Mouse (Mus musculus) c-Kit-negative CD71-positive TER-119-positive erythroid progenitor cells, embryonic 14.5 days (primary cell): Measurements from ENCODE around the gene Lysmd2.
"Not testable (repeated sequence)": the region's sequence is repeated elsewhere in the genome, so short reads cannot be mapped to it uniquely, and the experiment has no call there.

Experiments used
- DNase-seq: peaks from one replicate; pipeline ENCODE4 v3.0.0-alpha.2; 2013; ENCODE audit warnings: low read depth, low spot score

Gene Lysmd2

DNA sequence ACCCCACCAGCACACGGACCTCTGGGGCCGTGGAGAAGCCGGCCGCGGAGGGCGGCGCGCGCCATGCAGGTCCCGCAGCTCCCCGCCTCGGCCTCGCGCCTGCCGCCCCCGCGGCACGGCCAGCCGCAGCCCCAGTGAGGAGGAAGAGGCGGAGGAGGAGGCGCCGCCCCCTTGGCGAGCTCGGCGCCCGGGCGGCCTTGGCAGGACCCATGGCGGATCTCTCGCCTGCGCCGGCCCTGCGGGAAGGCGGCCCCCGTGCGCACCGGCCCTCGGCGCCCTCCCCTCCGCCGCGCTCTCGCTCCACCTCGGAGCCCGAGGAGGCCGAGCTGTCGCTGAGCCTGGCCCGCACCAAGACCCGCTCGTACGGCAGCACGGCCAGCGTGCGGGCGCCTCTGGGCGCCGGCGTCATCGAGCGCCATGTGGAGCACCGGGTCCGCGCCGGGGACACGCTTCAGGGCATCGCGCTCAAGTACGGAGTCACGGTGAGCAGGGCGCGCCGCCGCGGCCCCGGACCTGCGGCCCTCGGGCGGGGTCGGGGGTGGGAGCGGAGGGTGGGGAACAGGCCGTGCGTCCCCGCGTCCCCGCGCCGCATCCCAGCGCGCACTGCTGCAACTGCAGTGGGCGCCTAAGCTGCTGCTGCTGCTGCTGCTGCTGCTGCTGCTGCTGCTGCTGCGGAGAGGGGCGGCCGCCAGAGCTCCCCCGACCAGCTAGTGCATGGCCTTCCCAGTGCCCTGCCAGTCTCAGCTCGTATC lies at the start of gene Lysmd2:
Lysmd2 (plus strand) TSS at position 186 of the 752 bp plus-strand sequence.
- no peak for DNase-seq

DNA sequence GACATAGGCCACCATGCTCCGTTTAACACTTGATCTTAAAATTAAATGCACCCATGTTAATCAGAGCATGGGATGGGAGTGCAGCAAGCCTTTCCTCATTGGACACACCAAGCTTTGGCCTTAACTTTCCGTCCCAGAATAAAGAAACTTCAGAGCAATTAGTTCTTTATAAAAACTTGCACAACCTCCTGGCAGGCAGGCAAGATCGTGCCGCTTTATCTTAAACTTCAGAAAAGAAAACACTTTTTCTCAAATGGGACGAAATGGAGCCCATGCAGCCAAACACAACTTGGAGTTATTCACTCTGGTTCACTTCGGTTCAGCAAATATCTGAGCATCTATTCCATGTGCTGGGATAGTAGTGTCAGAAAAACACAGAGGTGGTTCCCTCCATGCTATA lies 46.2 kb upstream of the Lysmd2 start:
- no peak for DNase-seq

DNA sequence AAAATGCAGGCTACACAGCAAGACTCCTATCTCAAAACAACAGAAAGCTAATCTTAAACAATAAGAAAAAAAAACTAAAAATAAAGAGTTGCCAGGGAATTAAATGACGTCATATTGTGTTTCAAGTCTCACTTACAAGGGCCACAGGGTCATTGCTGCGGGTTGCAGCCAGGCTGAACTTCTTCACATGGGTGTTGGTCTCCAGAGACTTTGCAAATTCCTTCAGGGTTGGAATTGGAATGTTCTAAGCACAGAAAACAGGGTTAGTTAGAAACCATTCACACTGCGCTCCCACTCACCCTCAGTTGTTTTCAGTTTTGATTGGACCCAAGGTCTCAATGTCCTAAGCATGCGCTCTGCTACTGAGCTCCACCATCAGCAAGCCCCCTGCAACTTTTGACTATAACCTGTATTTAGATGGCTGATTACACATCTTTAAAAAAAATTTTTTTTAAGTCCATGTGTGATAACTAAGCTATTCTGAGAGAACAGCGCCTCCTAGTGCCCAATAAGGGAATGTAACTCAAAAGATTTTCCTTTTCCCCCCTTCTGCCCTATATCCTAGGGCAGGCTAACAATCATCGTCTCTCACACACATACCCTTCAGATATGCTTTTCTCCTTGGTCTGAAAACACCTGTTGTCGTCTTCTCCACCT lies 43.7 kb upstream of the Lysmd2 start:
- peak; percentile 37 for DNase-seq

DNA sequence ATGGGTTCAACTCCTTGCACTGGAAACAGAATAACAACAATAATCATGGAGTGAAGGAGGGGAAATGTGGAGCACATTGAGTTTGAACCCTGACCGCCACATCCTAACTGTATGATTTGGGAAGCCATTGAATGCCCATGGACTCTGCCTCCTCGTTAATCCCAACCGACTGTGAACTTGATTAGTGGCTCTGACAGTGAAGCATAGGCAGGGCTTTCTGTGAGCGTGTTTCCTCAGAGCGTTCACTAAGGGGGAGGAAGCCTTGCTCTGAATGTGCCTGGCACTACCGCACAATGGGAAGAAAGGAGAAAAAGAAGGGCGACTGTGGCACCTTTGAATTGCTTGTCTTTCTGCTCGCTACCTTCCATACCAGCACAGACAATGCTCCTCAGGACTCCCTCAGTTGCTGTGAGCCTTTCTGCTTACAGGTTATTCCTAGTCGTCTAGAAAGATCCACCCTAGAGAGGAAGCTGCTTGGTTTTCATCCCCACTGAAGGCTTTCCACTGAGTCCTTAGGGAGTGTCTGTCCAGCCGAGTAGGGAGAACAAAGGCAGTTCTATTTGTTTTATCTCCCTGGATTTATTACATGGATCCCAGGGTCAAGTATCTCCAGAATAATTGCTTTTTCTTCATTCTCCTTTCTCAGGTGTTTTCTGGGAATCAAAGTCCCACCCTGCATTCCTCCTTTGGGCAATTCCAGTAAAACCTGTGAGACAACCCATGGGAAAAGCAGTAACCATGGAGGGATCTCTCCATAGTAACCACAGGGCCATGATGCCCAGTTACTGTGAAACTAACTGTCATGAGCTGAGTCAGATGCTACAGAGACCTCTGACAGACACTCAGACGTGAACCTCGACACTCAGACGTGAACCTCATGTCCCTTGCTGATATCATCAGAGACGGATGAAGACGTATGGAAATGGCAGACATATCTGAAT lies 35.4 kb upstream of the Lysmd2 start:
- DNase-seq: no peak

DNA sequence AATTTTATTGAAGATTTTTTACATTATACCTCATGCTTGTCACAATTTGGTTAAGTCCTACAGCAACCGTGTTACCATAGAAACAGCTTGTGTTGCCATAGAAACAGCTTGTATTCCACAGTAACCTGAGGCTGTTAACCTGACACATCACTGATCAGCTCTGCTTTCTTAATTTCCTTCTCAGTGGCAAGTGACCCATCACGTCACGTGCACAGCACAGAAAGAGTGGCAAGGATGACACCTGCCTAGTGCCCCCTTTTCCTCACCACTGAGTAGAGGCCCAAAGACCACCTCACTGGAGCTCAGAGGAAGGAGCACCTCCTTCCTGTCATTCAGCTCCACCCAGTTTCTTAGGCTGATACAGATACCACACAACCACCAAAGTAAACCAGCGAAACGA lies 32.1 kb upstream of the Lysmd2 start:
- DNase-seq: no peak

DNA sequence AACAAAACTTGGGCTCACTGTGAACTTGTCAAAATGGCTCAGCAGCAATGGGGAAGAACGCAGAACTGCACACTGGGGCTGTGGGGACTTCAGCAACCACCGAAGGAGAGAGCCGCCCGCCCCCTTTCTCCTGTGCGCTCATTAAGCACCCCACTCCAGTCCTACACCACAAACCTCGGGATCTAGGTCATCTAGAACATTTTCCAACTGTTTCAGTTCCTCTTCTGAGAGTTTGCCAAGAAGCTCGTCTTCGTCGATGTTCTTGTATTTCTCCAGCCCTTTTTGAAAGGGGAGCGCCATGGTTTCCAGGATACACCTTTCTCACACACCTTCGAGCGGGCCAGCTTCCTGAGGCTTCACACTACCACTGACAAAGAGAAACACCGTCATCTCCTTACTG lies 28.5 kb upstream of the Lysmd2 start:
- no peak for DNase-seq

DNA sequence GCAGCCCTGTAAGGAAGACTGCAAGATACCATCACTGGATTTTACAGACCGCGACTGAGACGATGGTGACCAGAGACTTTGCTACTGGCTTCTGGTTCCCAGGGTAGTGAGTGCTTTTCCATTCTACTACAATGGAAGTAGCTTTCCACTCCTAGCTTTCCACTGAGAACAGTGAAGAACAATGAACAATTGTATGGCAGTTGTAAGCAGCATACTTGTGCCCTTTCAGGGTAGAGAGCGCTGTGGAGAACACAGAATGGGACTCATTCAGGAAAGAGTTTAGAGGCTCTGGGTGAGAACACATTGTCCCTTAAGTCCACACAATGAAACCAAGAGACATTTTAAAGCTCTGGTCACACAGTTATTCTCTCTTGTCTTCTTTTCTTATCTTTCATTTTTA lies 27.9 kb upstream of the Lysmd2 start:
- DNase-seq: no peak

DNA sequence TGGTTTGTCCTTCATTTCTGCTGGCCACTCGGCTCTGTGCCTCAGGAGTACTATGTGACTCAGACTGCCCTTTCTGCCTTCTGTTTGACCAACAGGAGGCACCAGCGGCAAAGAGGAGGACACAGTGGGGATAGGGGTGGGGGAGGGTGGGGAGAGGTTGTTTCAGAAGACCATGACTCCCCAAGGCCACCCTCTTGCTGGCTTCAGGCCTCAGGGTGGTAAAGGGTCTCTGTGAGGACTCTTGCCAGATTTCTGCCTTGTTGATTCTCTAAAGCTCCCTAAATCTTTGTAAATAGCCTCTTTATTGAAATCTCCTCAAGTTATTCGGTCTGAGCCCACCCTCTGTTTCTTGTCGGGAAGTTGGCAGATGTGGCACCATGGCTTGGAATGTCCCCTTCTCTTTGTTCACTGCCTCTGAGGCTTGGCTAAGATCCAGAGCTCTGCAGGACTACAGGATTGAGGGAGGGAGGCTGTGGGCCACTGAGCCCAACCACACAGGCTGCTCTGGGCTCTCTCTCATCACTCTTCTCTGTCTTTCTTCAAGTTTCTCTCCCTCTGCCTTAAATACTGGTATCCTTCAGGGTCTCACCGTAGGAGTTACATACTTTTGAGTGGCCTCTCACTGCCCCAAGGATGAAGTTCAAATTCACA lies 26.2 kb upstream of the Lysmd2 start:
- DNase-seq: no peak

DNA sequence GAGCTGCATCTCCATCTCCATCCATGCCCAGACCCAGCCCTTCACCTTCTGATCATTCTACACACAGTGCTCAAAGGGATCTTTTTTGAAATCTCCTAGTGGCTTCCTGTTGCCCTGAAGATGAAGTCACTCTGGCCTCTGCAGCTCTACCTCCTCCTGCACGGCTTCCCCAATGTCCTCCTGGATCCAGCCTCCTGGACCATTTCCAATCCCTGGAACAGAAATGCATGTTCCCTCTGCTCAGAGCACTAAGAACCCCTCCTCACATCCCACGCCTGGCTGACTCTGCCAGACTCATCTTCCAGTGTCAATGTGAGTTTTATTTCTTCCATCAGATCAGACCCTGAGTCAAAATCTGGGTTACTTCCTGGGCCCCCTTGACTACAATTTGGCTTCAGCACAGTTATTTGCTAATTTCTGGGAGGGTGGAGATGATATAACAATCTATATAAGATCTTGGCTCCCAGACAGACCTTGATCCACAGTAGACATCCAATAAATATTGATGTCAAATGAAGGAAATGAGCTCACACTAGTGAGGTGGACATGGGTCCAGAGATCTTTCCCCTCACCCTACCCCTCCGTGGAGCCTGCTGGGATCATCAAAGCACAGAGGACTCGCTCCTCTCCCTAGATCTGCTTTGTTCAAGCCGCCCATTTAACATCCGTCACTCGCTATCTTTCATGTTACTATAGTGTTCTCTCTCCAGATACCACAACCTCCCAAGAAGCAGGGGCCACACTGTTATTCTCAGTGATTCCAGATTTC lies 25.2 kb upstream of the Lysmd2 start:
- DNase-seq: no peak

DNA sequence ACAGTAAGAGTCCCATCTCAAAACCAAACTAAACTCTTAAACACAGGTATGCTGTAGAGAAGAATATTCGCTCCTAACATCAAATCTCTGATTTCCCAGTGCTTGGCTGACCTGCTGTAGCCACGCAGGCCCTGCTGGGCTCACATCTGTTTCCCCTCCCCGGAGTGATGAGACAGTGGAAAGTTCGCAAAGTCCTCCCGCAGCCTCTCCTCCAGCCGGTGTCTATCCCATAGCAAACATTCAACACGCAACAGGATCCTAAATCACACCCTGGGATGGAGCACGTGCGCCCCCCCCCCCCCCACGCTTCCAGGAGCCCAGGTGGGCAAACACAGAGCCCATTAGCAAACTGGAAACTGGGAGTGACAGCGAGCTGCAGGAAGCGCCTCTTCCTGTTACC lies 24.0 kb upstream of the Lysmd2 start:
- DNase-seq: no peak

DNA sequence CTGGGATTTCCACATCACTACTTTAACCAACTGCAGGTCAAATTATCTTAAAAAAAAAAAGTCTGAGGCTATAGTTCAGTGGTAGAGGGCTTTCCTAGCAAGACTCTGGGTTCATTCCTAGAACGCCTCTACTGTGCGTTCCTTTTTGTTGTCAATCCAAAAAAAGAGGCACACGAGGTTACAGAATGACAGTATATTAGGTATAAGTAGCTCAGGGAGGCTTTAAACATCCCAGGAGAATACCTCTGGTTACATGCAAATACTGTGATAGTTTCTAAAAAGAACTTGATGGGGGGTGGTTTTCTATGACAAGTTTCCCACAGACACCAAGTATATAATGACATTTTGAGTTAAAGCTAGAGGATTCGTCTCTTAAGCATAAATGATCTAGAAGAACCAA lies 18.0 kb upstream of the Lysmd2 start:
- DNase-seq: no peak

DNA sequence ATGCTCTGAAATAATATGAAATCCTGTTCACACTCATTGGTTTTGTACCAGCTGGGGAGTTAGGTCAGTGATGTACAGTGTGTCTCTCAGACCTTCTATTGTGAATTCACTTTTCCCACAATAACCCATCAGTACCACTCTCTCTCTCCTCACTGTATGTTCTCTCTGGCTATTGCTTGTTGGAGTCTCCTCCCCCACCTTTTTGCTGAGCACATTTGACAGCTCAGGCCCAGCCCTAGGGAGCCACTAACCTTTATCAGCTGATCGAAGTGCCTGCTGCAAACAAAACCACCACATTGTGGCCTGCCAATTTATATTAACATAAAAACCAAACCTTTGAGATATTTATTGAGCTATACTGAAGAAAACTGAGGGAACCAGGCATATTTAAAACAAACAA lies 16.0 kb upstream of the Lysmd2 start:
- no peak for DNase-seq

DNA sequence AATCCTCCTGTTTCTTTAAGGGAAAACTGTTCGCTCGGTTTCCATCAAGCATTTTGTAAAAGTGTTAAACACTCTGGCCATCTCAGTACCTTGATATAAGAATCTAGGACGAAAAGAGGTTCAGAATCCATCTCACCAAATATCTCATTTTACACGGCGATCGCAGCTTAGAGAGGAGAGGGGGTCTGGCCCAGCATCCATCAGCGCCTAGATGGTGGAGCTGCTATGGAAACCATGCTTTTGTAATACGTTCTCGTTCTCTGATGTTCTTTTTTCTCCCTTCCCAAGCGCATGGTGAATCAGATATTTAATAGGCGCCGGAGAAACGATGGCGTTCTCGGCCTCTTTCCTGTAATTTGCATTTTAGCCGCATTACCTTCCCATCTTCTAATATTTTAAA lies 15.6 kb upstream of the Lysmd2 start:
- DNase-seq: no peak

DNA sequence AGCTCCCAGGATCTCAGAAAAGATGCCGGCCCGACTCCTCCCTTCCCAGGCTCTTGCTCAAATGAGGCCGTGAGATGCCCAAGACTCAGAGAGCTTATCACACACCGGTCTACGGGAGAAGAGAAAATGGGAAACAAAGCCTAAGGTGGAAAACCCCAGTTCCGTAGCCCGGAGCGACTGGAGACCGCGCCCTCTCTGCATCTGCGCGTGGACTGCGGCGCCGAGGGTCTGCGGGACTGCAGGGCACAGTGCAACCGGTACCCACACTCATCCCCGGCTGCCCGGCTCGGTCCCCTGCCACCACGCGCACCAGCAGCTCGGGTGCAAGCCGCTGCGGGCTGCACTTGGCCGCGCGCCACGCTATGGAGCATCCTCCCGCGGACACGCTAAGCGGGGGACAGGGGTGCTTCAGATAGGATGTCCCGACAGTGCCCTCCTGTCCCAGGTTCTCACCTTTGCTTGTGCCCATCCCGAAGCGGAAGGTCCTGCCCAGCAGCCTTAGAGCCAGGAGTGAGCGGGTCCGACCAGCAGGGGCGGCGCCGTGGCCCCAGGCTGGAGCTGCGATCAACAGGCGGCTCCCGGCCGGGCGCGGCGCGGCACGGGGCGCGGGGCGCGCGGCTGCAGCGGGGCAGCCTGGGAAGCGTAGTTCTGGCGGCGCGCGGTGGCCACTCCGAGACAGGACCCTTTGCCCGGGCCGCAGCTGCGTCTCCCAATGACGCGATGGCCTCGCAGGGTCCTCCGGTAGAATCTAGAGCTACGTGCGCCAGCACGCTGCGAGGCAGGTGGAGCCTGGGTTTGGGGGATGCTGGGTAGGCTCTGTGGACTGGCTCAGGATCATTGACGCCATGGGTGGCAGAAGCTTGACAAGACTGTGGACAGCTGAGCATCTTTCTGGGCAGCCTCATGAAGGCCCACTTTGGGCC lies 14.7 kb upstream of the Lysmd2 start, which contains the start of gene Tmod2:
Tmod2 (minus strand) TSS at position 755 of the 923 bp plus-strand sequence.
- no peak for DNase-seq

DNA sequence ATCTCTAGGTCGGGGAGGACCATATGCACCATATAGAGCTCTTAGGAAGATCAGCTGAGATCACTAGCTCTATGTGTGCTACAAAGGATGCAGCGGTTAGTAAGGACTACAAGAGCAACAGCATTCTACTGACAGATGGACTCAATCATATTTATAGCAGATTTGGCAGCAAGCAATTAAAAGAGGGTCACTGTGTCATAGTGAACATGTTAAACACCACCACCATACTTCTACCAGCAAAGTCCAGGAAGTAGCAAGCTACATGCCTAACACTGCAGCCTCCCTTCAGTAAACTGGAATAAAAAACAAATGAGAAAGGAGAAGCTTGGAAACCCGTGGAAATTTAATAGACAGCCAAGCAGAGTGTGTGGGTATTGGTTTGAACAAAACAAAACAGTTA lies 9.0 kb upstream of the Lysmd2 start:
- DNase-seq: no peak

DNA sequence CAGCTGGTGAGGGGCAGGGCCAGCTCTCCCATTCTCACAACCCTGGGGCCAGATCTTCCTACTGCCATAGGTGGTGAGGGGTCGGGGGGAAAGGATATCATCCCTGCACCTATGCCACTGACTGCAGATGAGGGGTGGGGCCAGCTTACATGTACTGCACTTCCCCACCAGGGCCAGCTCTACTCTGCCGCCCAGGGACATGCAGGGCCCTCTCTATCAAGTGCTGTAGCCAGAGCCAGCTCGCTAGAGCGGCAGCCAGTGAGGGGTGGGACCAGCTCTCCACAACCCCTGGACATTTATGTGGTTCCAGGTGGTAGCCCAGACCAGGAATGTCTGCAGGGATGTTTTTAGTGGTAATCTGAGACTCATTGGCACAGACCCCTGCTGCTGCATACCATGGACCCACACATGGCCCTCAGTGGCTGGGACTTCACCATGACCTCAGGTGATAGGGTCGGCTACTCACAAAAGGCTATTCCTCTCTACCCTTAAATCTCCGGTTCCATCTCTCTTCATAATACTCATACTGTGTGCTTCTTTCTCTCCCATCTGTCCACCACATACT lies 6.6 kb upstream of the Lysmd2 start:
- no peak for DNase-seq

DNA sequence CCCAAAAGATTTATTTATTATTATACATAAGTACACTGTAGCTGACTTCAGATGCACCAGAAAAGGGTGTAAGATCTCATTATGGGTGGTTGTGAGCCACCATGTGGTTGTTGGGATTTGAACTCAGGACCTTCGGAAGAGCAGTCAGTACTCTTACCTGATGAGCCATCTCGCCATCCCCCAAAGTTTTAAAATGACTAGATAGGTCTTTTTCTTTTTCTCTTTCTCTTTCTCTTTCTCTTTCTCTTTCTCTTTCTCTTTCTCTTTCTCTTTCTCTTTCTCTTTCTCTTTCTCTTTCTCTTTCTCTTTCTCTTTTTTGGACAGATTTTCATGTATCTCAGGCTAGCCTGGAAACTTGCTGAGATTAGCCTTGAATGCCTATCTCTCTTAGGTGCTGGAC lies 5.8 kb upstream of the Lysmd2 start:
- not testable (repeated sequence) for DNase-seq

DNA sequence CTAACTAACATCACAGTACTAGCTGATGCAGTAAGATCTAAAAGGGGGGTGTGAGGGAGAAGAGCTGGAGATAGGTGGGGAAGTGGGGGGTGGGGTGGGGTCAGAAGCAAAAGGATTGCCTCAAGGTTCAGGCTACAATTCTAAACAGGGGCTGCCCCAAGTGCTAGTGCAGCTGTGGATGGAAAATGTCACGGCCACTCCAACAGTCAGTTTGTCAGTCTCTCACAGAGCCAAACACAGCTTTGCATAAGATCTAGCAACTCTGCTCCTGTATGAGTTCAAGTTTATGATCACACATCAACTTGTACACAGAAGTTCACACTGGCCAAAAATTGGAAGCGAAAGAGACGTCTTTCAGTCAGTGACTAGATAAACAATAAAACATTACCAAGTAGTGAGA lies 4.1 kb upstream of the Lysmd2 start:
- no peak for DNase-seq

DNA sequence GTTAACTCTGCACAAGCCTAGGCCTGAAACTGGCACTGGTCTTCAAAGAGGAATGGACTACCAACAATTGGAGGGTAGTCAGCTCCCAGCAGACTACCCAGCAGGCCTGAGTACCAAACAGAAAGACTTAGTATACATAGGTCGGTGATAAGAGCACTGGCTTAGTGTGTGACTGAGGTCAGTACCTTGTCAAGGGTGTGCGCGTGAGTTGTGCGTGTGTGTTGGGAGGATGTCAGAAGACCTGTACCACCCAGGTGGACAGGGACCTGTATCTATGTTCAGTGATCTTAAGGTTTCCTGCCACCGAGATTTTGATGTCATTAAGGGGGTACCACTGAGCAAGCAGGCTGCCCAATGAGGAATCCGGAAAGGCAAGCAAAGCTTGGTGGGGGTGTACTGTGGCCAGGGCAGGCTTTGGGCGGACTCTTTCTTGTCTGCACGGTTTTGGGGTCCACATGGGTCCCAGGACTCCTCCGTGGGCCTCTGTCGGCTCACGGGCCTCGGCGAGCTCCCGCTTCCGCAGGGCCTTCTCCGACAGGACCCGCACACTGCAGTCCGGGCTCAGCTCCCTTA lies 472 bp upstream of the Lysmd2 start:
- DNase-seq: no peak
